In the genomic region with DNA sequence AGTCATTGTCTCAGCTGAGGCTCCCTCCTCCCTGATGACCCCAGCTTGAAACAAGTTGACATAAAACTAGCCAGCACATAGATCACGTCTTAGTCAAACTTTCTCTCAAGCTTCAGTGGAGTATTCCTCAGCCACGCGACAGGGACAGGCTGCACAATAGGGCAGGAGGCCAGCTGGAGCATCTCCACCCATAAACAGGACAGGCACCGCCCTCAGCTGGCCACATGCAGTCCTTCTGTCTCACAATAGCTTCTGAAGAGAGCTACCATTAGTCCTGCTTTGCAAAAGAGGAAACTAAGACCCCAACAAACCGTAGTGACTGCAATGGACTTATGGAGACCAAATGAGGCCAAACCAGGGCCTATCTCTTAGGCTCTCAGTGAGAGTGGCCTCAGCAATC, we compare ENCODE assay signal across 12 mouse cellular contexts. TPM values are rescaled to one million over a fixed set of nuclear protein-coding genes. Genes with fewer than 3 reads are reported as not detected.
DNase-seq lines count a peak whose midpoint lies in the region; ATAC-seq and TF ChIP-seq lines count a peak whose summit lies in the region.
"Had no signal": no experiment of that assay in that cellular context is flagged by ENCODE, and none has a peak within 500 bp of the region (broad histone marks: within the 10 kb centered on the region; RNA-seq: fewer than 3 reads in every experiment).

No protein-coding gene starts in this region.

- no peak for TF ChIP-seq POLR2A in ES-Bruce4 (IDR thresholded peaks at IDR 0.05; ENCODE audit: insufficient read depth, low read length)

- no peak overlapping the region for H3K4me2 ChIP-seq in intestine, postnatal 0 days (replicated peaks; ENCODE audit: low read depth)
- no peak overlapping the region for H3K4me2 ChIP-seq in intestine, embryonic 15.5 days (replicated peaks)
- H3K4me2 ChIP-seq in intestine, embryonic 16.5 days (ENCODE audit: low read depth, low read length), result no peak overlapping the region
- H3K4me2 ChIP-seq: embryonic facial prominence, embryonic 15.5 days had no signal

- no peak overlapping the region for H3K9ac ChIP-seq in intestine, postnatal 0 days (ENCODE audit: low read depth, low read length)
- H3K9ac ChIP-seq in intestine, embryonic 15.5 days, result no peak overlapping the region
- H3K9ac ChIP-seq in ES-Bruce4 (ENCODE audit: low read depth, poor library complexity, severe bottlenecking), result no peak overlapping the region
- H3K9ac ChIP-seq in intestine, embryonic 16.5 days (ENCODE audit: low read depth, low read length), result no peak overlapping the region
- H3K9ac ChIP-seq: embryonic facial prominence, embryonic 15.5 days had no signal

- no peak overlapping the region for H3K4me3 ChIP-seq in intestine, postnatal 0 days (ENCODE audit: low read depth, low read length)
- H3K4me3 ChIP-seq in intestine, embryonic 15.5 days (replicated peaks), result no peak overlapping the region
- no peak overlapping the region for H3K4me3 ChIP-seq in ES-Bruce4 (ENCODE audit: low read depth, low read length)
- no peak overlapping the region for H3K4me3 ChIP-seq in intestine, embryonic 16.5 days (ENCODE audit: low read length)
- H3K4me3 ChIP-seq: embryonic facial prominence, embryonic 15.5 days had no signal

- no peaks in the 10 kb centered on the region for H3K4me1 ChIP-seq in intestine, postnatal 0 days (replicated peaks; ENCODE audit: control insufficient read depth, insufficient read depth, low read length)
- no peaks in the 10 kb centered on the region for H3K4me1 ChIP-seq in intestine, embryonic 15.5 days (replicated peaks)
- peaks cover 2% of the 10 kb centered on the region for H3K4me1 ChIP-seq in ES-Bruce4 (ENCODE audit: control insufficient read depth, insufficient read depth, low read length)
- peaks cover 3% of the 10 kb centered on the region; the same call in 1 of the 2 replicates for H3K4me1 ChIP-seq in intestine, embryonic 16.5 days (ENCODE audit: control insufficient read depth, insufficient read depth, low read length)

- H3K9me3 ChIP-seq in intestine, postnatal 0 days (ENCODE audit: control insufficient read depth), result no peaks in the 10 kb centered on the region
- H3K9me3 ChIP-seq in intestine, embryonic 15.5 days, result no peaks in the 10 kb centered on the region
- no peaks in the 10 kb centered on the region for H3K9me3 ChIP-seq in ES-Bruce4 (replicated peaks; ENCODE audit: control insufficient read depth, insufficient read depth, low read length, poor library complexity, severe bottlenecking)
- H3K9me3 ChIP-seq in intestine, embryonic 16.5 days (ENCODE audit: control insufficient read depth, low read length), result no peaks in the 10 kb centered on the region
- H3K9me3 ChIP-seq: embryonic facial prominence, embryonic 15.5 days had no signal

- no peak for TF ChIP-seq EP300 in ES-Bruce4 (IDR thresholded peaks at IDR 0.05; ENCODE audit: insufficient read depth, low read depth, low read length)

- peak; percentile 30; the same call in 1 of the 2 replicates for TF ChIP-seq CTCF in intestine, postnatal 0 days (IDR thresholded peaks at IDR 0.05; ENCODE audit: low read depth)
- peak; percentile 26 for TF ChIP-seq CTCF in ES-Bruce4 (IDR thresholded peaks at IDR 0.05; ENCODE audit: low read depth, low read length)

- H3K27ac ChIP-seq in intestine, postnatal 0 days (ENCODE audit: low read depth, low read length), result no peak overlapping the region
- no peak overlapping the region for H3K27ac ChIP-seq in intestine, embryonic 15.5 days
- no peak overlapping the region for H3K27ac ChIP-seq in ES-Bruce4 (ENCODE audit: insufficient read depth, low read length)
- no peak overlapping the region for H3K27ac ChIP-seq in intestine, embryonic 16.5 days (ENCODE audit: low read length)
- H3K27ac ChIP-seq: embryonic facial prominence, embryonic 15.5 days had no signal

- no peaks in the 10 kb centered on the region for H3K36me3 ChIP-seq in intestine, postnatal 0 days (ENCODE audit: control insufficient read depth, insufficient read depth)
- no peaks in the 10 kb centered on the region for H3K36me3 ChIP-seq in intestine, embryonic 15.5 days
- no peaks in the 10 kb centered on the region for H3K36me3 ChIP-seq in ES-Bruce4 (ENCODE audit: control insufficient read depth, insufficient read depth, low read length, poor library complexity, severe bottlenecking)
- no peaks in the 10 kb centered on the region for H3K36me3 ChIP-seq in intestine, embryonic 16.5 days (ENCODE audit: control insufficient read depth, insufficient read depth, low read length)
- H3K36me3 ChIP-seq: embryonic facial prominence, embryonic 15.5 days had no signal

- no peak for ATAC-seq in intestine, postnatal 0 days
- no peak for ATAC-seq in intestine, embryonic 15.5 days
- ATAC-seq in common myeloid progenitor, adult 5-6 weeks (replicated peaks; ENCODE audit: low read depth, poor library complexity, severe bottlenecking), result peak; percentile 18
- ATAC-seq in intestine, embryonic 16.5 days, result no peak

- no peaks in the 10 kb centered on the region for H3K27me3 ChIP-seq in intestine, postnatal 0 days (replicated peaks; ENCODE audit: control insufficient read depth, insufficient read depth, low read length)
- no peaks in the 10 kb centered on the region for H3K27me3 ChIP-seq in intestine, embryonic 15.5 days (replicated peaks)
- no peaks in the 10 kb centered on the region for H3K27me3 ChIP-seq in ES-Bruce4 (ENCODE audit: control insufficient read depth, insufficient read depth, low read length, poor library complexity, severe bottlenecking)
- no peaks in the 10 kb centered on the region for H3K27me3 ChIP-seq in intestine, embryonic 16.5 days (replicated peaks; ENCODE audit: control insufficient read depth, insufficient read depth, low read length)
- H3K27me3 ChIP-seq: embryonic facial prominence, embryonic 15.5 days had no signal

- WGBS in intestine, postnatal 0 days, result 58% methylated on average over 5 of the region's 5 CpGs
- 54% methylated on average over 5 of the region's 5 CpGs for WGBS in intestine, embryonic 15.5 days
- WGBS in intestine, embryonic 16.5 days, result 63% methylated on average over 5 of the region's 5 CpGs

- peak; percentile 71 to 80 for DNase-seq in kidney, postnatal 36 days
- DNase-seq in embryo, embryonic 11 days, result no peak
- no peak for DNase-seq in testis, postnatal 14 days (ENCODE audit: low spot score)

RNA-seq across cellular contexts. Expression of a gene that starts 27.6 kb away (rescaled TPM):
- polyA plus RNA-seq in intestine, postnatal 0 days (2015; fragmentation: Nextera tagmentation; extraction: Ambion mirVana), result 2.1 and 2.4 TPM in 2 replicates
- polyA plus RNA-seq in intestine, embryonic 15.5 days (2015; fragmentation: Nextera tagmentation; extraction: Ambion mirVana), result not detected in 2 replicates
- not detected in 2 replicates for polyA plus RNA-seq in ES-Bruce4 (2011; ENCODE audit: insufficient read depth, insufficient read length, low read depth, missing spikeins)
- not detected in 2 replicates for total RNA-seq in common myeloid progenitor, adult 5-6 weeks (2017)
- 0.09 and 0.16 TPM in 2 replicates for polyA plus RNA-seq in intestine, embryonic 16.5 days (2015; fragmentation: Nextera tagmentation; extraction: Ambion mirVana)
- total RNA-seq: ES-E14 had no signal
- polyA plus RNA-seq: embryonic facial prominence, embryonic 15.5 days; limb, embryonic 14.5 days; stomach, embryonic 16.5 days had no signal

RNA-seq across cellular contexts. Expression of a gene that starts 40.8 kb away (rescaled TPM):
- polyA plus RNA-seq in intestine, postnatal 0 days (2015; fragmentation: Nextera tagmentation; extraction: Ambion mirVana), result 7.3 and 9.5 TPM in 2 replicates
- polyA plus RNA-seq in intestine, embryonic 15.5 days (2015; fragmentation: Nextera tagmentation; extraction: Ambion mirVana), result 14.6 and 14.7 TPM in 2 replicates
- 165 and 176 TPM in 2 replicates for polyA plus RNA-seq in ES-Bruce4 (2011; ENCODE audit: insufficient read depth, insufficient read length, low read depth, missing spikeins)
- total RNA-seq in common myeloid progenitor, adult 5-6 weeks (2017), result 101 and 143 TPM in 2 replicates
- polyA plus RNA-seq in intestine, embryonic 16.5 days (2015; fragmentation: Nextera tagmentation; extraction: Ambion mirVana), result 8.1 and 9.8 TPM in 2 replicates

Comparison
In these comparisons a context has a peak if more than half of its experiments do, and no peak if none do; other contexts are left out.
1. DNase-seq: peak in kidney, postnatal 36 days (2 of 2); none in embryo, embryonic 11 days (single experiment) and testis, postnatal 14 days (single experiment).
2. RNA of a gene that starts 40.8 kb away (polyA plus RNA-seq): 165 to 176 TPM in ES-Bruce4; 14.6 to 14.7 TPM in intestine, embryonic 15.5 days, 8.1 to 9.8 TPM in intestine, embryonic 16.5 days and 7.3 to 9.5 TPM in intestine, postnatal 0 days; every median in the first group is over 10 times any median in the second.